Mouse (Mus musculus): Measurements from ENCODE around the gene Hcn2.

Gene Hcn2

GRCm38 (mm10) chr10:79709307-79709706, 7.1 kb upstream of the Hcn2 start:
- no peak for DNase-seq (ENCODE audit: low spot score)

- no peak for DNase-seq (ENCODE audit: low spot score)
Measured at GRCm38 (mm10) chr10:79712029-79712428, 4.4 kb upstream of the Hcn2 start.

GRCm38 (mm10) chr10:79712499-79713126, 3.8 kb upstream of the Hcn2 start:
- peak; percentile 84 for DNase-seq (ENCODE audit: low spot score)

GRCm38 (mm10) chr10:79713163-79713562, 3.3 kb upstream of the Hcn2 start:
- DNase-seq (ENCODE audit: low spot score): no peak

GRCm38 (mm10) chr10:79714996-79715395, 1.4 kb upstream of the Hcn2 start:
- no peak for DNase-seq (ENCODE audit: low spot score)

- no peak for DNase-seq (ENCODE audit: low spot score)
Measured at GRCm38 (mm10) chr10:79716988-79717355, 538 bp downstream of the Hcn2 start.

- DNase-seq (ENCODE audit: low spot score): no peak
Measured at GRCm38 (mm10) chr10:79717640-79718357, 1.4 kb downstream of the Hcn2 start.

GRCm38 (mm10) chr10:79721089-79721488, 4.7 kb downstream of the Hcn2 start:
- no peak for DNase-seq (ENCODE audit: low spot score)

- no peak for DNase-seq (ENCODE audit: low spot score)
Measured at GRCm38 (mm10) chr10:79723047-79723446, 6.6 kb downstream of the Hcn2 start.

GRCm38 (mm10) chr10:79723692-79724091, 7.3 kb downstream of the Hcn2 start:
- DNase-seq (ENCODE audit: low spot score): no peak

GRCm38 (mm10) chr10:79726090-79726489, 9.7 kb downstream of the Hcn2 start:
- DNase-seq (ENCODE audit: low spot score): peak; percentile 60

- DNase-seq (ENCODE audit: low spot score): peak; percentile 55
Measured at GRCm38 (mm10) chr10:79728323-79729249, 12.2 kb downstream of the Hcn2 start.

- peak; percentile 68 for DNase-seq (ENCODE audit: low spot score)
Measured at GRCm38 (mm10) chr10:79729357-79729965, 13.0 kb downstream of the Hcn2 start.

- no peak for DNase-seq (ENCODE audit: low spot score)
Measured at GRCm38 (mm10) chr10:79732500-79732899, 16.1 kb downstream of the Hcn2 start.

- no peak for DNase-seq (ENCODE audit: low spot score)
Measured at GRCm38 (mm10) chr10:79733847-79734246, 17.4 kb downstream of the Hcn2 start.

GRCm38 (mm10) chr10:79735361-79735760, 18.9 kb downstream of the Hcn2 start:
- DNase-seq (ENCODE audit: low spot score): no peak

- no peak for DNase-seq (ENCODE audit: low spot score)
Measured at GRCm38 (mm10) chr10:79736706-79737105, 20.3 kb downstream of the Hcn2 start.

- no peak for DNase-seq (ENCODE audit: low spot score)
Measured at GRCm38 (mm10) chr10:79738259-79738658, 21.8 kb downstream of the Hcn2 start.

- DNase-seq (ENCODE audit: low spot score): no peak
Measured at GRCm38 (mm10) chr10:79739234-79739633, 22.8 kb downstream of the Hcn2 start.

- DNase-seq (ENCODE audit: low spot score): no peak
Measured at GRCm38 (mm10) chr10:79740863-79741262, 24.4 kb downstream of the Hcn2 start.

- no peak for DNase-seq (ENCODE audit: low spot score)
Measured at GRCm38 (mm10) chr10:79743161-79743560, 26.7 kb downstream of the Hcn2 start.

- no peak for DNase-seq (ENCODE audit: low spot score)
Measured at GRCm38 (mm10) chr10:79743650-79744365, 27.4 kb downstream of the Hcn2 start.
